Mouse (Mus musculus) kidney, adult 18-20 months (tissue): ENCODE measurements around the gene Dnajc4.
A peak's percentile ranks its signal among the peaks of the same experiment; 100 is the strongest.

Source experiments
- DNase-seq: peaks from one replicate; pipeline ENCODE4 v3.0.0; 2021

Dnajc4 gene

GRCm38 (mm10) chr19:6942249-6942691, 50.1 kb downstream of the Dnajc4 start, which contains the start of gene Gpr137:
Gpr137 (minus strand) TSS chr19:6942480.
- peak; percentile 96 for DNase-seq

GRCm38 (mm10) chr19:6941372-6942248, 50.8 kb downstream of the Dnajc4 start, which contains the start of gene Bad:
Bad (plus strand) TSS chr19:6941861.
- peak; percentile 97 for DNase-seq

GRCm38 (mm10) chr19:6940396-6941351, 51.7 kb downstream of the Dnajc4 start:
- no peak for DNase-seq

- DNase-seq: no peak
These were observed 53.0 kb downstream of the Dnajc4 start for GRCm38 (mm10) chr19:6939106-6940002.
